Mouse (Mus musculus): ENCODE measurements around the gene Tlcd1.

- TF ChIP-seq POLR2A (IDR thresholded peaks at IDR 0.05; ENCODE audit: extremely low read depth, insufficient read depth, low read length): no peak
- no peak for TF ChIP-seq CTCF (IDR thresholded peaks at IDR 0.05; ENCODE audit: low read depth, low read length)
Measured at GRCm38 (mm10) chr11:78178859-78179437, 2.4 kb downstream of the Tlcd1 start.
